Mouse (Mus musculus) brain, embryonic 14.5 days (tissue): Measurements from ENCODE around the gene Gla.

Experiments used
- CTCF ChIP-seq: fragments of 200-500 bp; IDR thresholded peaks from 2 replicates; pipeline ENCODE4 v1.5.1; 2012; ENCODE audit warnings: inconsistent platforms, mild to moderate bottlenecking, moderate library complexity, borderline replicate concordance; ENCODE audit not compliant: insufficient read depth, insufficient read length; ENCODE audit errors: extremely low read depth
- POLR2A ChIP-seq: fragments of 200-500 bp; IDR thresholded peaks from 2 replicates; pipeline ENCODE4 v1.6.1; 2012; ENCODE audit warnings: mild to moderate bottlenecking, inconsistent platforms, borderline replicate concordance; ENCODE audit not compliant: poor library complexity, insufficient read depth, insufficient read length, severe bottlenecking; ENCODE audit errors: extremely low read depth

DNA sequence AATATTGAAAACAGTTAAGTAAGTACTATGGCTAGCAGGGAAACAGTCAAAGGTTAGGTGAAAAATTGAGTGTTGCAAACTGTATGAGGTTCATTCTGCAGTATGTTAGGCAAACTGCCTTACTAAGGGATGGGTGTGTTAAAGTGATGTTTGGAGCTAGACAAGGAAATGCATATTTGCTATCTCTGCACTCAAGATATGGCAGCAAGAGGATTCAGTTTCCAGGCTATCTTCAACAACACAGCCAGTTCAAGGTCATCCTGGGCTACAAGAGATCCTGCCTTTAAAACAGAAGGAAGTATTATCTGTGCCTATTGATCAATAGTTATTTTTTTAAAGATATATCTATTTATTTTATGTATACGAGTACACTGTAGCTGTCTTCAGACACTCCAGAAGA lies 45.4 kb upstream of the Gla start:
- TF ChIP-seq CTCF (no peak), POLR2A (no peak)
